Mouse (Mus musculus) urinary bladder, adult 18-20 months (tissue): Measurements from ENCODE around the gene Ccdc71.

Source experiments
- DNase-seq, 2 experiments: peaks; one replicate each; pipeline ENCODE4 v3.0.0; 2022; ENCODE audit warnings: low spot score in 2 of 2, mixed read lengths in 2 of 2

Gene Ccdc71

DNA sequence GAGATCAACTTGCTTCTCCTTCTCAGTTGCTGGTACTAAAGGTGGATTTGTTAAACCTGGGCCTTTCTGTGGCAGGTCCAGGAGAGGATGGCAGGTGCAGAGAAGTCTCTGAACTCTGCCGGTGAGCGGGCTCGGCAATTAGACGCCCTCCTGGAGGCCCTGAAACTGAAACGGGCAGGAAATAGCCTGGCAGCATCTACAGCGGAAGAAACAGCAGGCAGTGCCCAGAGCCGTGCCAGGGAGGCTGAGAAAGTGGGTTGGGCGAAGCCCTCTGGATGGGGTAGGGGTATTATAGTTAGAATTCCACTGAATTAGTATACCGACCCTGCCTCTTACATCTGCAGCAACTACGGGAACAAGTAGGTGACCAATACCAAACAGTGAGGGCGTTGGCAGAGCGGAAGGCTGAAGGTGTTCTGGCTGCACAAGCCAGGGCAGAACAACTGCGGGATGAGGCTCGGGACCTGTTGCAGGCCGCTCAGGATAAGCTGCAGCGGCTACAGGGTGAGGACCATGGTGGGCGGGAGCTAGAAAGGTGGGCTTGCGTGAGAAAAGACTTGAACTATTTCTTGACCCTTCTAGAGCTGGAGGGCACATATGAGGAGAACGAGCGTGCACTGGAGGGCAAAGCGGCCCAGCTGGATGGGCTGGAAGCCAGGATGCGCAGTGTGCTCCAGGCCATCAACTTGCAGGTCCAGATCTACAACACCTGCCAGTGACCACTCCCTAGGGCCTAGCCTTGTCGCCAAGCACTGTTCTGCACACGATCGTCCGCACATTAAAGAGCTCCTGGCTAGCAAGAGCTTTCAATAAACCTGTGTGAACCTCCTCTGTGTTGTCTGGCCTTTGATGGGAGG is 29.6 kb downstream of the Ccdc71 start:
- DNase-seq = no peak

DNA sequence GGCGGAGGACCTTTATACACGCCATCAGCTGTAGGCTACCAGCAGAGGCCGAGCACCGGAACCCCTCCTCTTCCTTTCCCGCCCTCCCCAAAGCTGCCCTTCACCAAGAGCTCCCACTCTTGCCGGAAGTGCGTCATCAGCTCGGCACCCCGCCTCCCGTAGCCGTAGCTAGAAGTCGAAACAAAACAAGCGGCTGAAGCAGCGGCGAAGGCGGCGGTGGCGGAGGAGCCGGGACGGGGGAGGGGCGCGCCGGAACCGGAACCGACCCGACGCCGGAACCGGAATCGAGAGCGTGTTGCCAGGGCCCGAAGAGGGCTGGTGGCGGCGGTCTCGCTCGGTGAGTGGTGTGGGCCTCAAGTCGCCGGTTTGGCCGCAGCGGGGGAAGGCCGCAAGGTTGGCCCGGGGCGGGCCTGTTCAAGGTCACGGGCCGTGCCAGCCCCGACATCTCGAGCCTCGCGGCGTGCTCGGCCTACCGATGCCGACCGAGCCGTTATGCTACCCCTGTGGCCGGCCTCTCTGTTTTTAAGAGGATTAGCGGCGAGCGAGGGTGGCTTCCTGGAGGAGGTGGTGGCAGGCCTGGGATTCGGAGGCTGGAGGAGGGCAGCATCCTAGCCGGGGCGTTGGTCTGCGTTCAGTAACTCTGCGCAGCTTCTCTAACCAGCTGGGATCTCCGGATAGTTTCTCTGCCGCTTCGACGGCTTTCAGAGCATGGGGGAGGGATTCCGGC is 30.4 kb downstream of the Ccdc71 start, which contains the start of gene Usp19:
Gene Usp19, plus strand, starts transcription at position 44 of the 727 bp plus-strand sequence.
- DNase-seq = peak; percentile 84 to 94

- no peak for DNase-seq
Observed at GRCm38 (mm10) chr9:108491286-108491580, 30.9 kb downstream of the Ccdc71 start.

DNA sequence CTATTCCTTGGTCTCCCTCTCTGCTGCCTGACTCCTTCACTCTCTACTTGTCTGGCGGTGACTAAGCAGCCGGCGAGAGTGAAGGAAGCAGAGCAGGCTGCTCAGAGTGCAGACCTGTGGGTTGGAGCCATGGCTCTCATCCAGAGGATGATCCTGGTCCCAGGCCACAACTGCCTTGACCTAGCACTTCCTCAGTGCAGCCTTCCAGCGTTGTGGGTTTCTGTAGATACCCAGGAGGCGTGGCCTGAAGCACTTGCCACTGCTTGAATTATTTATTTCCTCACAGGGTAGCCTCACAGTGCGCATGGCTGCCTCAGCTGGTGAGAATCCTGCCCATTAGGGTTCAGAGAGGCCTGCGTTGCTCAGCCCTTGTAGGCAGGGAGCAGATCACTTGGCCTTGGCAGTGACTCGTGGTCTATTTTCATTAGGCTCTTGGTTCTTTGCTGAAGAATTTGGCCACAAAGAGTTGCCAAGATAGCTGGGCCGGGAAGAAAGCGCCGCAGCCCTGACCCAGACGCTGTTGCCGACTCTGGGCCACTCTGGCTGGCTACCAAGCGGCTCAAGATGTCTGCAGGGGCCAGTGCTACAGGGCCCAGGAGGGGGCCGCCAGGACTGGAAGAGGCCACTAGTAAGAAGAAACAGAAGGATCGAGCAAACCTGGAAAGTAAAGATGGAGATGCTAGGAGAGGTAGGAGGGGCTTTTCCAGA is 31.9 kb downstream of the Ccdc71 start:
- no peak for DNase-seq

GRCm38 (mm10) chr9:108493246-108493645 is 32.9 kb downstream of the Ccdc71 start:
- no peak for DNase-seq

GRCm38 (mm10) chr9:108494146-108494825 is 34.0 kb downstream of the Ccdc71 start:
- no peak for DNase-seq

DNA sequence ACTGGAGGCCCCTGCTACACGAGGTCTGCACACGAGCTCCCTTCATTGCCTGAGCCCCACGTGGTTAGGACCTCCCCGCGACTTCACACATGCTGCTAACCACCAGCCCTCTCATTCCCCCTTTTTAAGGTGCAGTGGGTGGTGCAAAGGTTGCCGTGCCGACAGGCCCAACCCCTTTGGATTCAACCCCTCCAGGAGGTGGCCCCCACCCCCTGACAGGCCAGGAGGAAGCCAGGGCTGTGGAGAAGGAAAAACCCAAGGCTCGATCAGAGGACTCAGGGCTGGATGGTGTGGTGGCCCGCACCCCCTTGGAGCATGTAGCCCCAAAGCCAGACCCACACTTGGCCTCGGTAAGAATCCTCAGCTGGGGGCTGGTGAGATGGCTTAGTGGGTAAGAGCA is 34.6 kb downstream of the Ccdc71 start:
- no peak for DNase-seq

DNA sequence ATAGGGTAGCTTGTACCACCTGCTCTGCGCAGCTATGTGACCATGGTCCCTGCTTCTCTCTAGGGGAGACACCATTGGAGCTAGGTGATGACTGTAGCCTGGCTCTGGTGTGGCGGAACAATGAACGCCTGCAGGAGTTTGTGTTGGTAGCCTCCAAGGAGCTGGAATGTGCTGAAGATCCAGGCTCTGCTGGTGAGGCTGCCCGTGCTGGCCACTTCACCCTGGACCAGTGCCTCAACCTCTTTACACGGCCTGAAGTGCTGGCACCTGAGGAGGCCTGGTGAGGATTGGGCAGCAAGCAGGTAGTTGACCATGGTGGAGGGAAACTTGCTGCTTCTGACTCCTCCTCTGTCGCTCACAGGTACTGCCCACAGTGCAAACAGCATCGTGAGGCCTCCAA is 38.9 kb downstream of the Ccdc71 start:
- no peak for DNase-seq

DNA sequence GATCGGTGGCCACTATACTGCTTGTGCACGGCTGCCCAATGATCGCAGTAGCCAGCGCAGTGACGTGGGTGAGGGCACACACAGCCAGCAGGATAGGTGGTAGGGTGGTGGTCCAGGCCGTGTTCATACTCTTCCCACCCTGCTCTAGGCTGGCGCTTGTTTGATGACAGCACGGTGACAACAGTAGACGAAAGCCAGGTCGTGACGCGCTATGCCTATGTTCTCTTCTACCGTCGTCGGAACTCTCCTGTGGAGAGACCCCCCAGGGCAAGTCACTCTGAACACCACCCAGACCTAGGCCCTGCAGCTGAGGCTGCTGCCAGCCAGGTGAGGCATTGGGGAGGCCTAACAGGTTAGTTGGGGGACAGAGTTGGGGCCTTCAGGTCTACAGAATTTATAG is 39.6 kb downstream of the Ccdc71 start:
- DNase-seq = no peak

- DNase-seq = no peak
Observed at GRCm38 (mm10) chr9:108506901-108507300, 46.6 kb downstream of the Ccdc71 start.

DNA sequence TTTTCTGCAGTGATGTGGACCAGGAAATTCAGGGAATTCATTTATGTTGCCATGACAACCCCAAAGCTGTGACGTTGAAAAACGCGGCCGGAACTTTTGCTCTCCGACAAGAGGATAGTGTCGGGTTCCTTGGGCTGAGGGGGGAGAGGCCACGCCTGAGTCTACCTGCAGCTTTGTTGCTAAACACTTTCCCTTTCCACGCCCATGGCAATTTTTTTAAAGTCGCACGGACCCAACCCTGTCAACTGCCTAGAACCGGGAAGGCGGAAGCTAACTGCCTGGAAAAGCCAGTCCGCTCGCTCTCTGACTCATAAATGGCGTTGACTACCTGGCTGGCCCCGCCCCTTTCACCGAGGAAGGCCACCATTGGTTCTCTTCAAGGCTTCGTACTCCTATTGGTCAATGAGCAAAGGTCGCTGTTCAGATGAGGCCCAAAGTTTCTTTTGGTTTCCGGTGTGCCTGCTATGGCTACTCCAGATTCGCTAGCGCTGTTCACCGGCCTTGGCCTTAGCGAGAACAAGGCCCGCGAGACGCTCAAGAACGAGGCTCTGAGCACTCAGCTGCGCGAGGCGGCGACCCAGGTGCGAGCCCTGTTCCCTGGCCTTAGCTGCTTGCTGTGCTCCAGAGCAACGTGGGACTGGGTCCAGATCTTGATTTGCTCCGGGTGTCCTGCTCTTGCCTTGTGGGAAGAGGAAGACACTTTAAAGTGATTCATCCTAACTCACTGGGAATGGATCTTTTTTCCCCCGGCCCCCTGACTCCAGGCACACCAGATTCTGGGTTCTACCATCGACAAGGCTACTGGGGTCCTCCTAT is 47.5 kb downstream of the Ccdc71 start, which contains the start of gene Qars:
Gene Qars, plus strand, starts transcription at position 88 of the 816 bp plus-strand sequence.
- peak; percentile 78 to 94 for DNase-seq

GRCm38 (mm10) chr9:108508776-108509175 is 48.4 kb downstream of the Ccdc71 start:
- no peak for DNase-seq
